Comparison of ENCODE assay signal across 8 mouse cellular contexts in the genomic region with DNA sequence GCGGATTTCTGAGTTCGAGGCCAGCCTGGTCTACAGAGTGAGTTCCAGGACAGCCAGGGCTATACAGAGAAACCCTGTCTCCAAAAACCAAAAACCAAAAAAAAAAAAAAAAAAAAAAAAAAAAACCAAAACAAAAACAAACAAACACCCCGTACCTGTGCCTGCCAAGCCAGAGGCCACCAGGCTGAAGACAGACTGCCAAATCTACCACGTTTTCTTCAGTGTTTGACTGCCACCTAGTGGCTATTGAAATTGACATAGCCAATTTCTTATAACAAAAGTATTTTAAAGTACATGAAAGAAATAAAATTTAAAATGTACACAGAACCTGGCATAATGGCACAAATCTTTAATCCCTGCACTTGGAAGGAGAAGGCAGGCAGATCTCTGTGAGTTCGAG. TPM values are rescaled to one million over a fixed set of nuclear protein-coding genes. Genes with fewer than 3 reads are reported as not detected.
DNase-seq lines count a peak whose midpoint lies in the region; ATAC-seq and TF ChIP-seq lines count a peak whose summit lies in the region.
"Not testable (repeated sequence)": the region's sequence is repeated elsewhere in the genome, so short reads cannot be mapped to it uniquely, and the experiment has no call there.

No protein-coding gene starts in this region.

- H3K27me3 ChIP-seq in MEL (ENCODE audit: control insufficient read depth in 1 of 2, insufficient read depth in 2 of 2, low read length in 2 of 2); lung, embryonic 14.5 days (ENCODE audit: insufficient read depth, low read length): not testable (repeated sequence)

- TF ChIP-seq EP300 in MEL (IDR thresholded peaks at IDR 0.05; ENCODE audit: low read depth in 1 of 2, low read length in 2 of 2) = not testable (repeated sequence)

- H3K9me3 ChIP-seq in MEL (replicated peaks; ENCODE audit: insufficient read depth, low read length); lung, embryonic 14.5 days (ENCODE audit: low read depth, low read length): not testable (repeated sequence)

- not testable (repeated sequence) for H3K4me1 ChIP-seq in MEL (ENCODE audit: control insufficient read depth in 1 of 2, insufficient read depth in 2 of 2, low read length in 2 of 2); lung, embryonic 14.5 days (ENCODE audit: insufficient read depth)

- H3K27ac ChIP-seq in MEL (ENCODE audit: control insufficient read depth, low read depth, low read length); lung, embryonic 14.5 days (ENCODE audit: low read depth): not testable (repeated sequence)

- TF ChIP-seq RAD21 in MEL (IDR thresholded peaks at IDR 0.05; ENCODE audit: low read depth, low read length) = peak; percentile 69

- TF ChIP-seq POLR2A in MEL (IDR thresholded peaks at IDR 0.05; ENCODE audit: control insufficient read depth in 1 of 2, insufficient read depth in 1 of 2, low read depth in 1 of 2, low read length in 2 of 2, poor library complexity in 1 of 2) = not testable (repeated sequence)

- not testable (repeated sequence) for H3K9ac ChIP-seq in MEL (ENCODE audit: control insufficient read depth, low read depth, low read length, poor library complexity, severe bottlenecking); lung, embryonic 14.5 days

- H3K36me3 ChIP-seq in MEL (ENCODE audit: control insufficient read depth in 1 of 2, insufficient read depth in 2 of 2, low read length in 2 of 2); lung, embryonic 14.5 days (ENCODE audit: insufficient read depth): not testable (repeated sequence)

- H3K79me2 ChIP-seq in MEL (ENCODE audit: control insufficient read depth, insufficient read depth, low read length, poor library complexity) = not testable (repeated sequence)

- not testable (repeated sequence) for H3K4me3 ChIP-seq in MEL (ENCODE audit: control insufficient read depth in 1 of 2, insufficient read depth in 1 of 2, low read depth in 2 of 2, low read length in 2 of 2); lung, embryonic 14.5 days (ENCODE audit: low read depth, low read length)

- not testable (repeated sequence) for H3K4me2 ChIP-seq in lung, embryonic 14.5 days

- not testable (repeated sequence) for ATAC-seq in lung, embryonic 14.5 days (ENCODE audit: insufficient read depth)

- DNase-seq in MEL (ENCODE audit: low read depth, low spot score) = peak; percentile 79
- peak; percentile 48 for DNase-seq in c-Kit-positive CD71-negative TER-119-negative erythroid progenitor cells, embryonic 14.5 days (ENCODE audit: low read depth)
- DNase-seq in embryo, embryonic 9.5 days (ENCODE audit: extremely low spot score) = peak; percentile 53
- peak; percentile 24 to 52 for DNase-seq in heart, adult 9 months (ENCODE audit: low spot score in 2 of 2)
- DNase-seq in kidney, postnatal 25 days = peak; percentile 49 to 66
- DNase-seq in lung, embryonic 14.5 days = peak; percentile 94
- peak; percentile 86 for DNase-seq in retina, embryonic 14.5 days (ENCODE audit: low spot score)
- peak; percentile 20 for DNase-seq in thymus, postnatal 25 days

- TF ChIP-seq CTCF in MEL (IDR thresholded peaks at IDR 0.05 in 2 of 3, conservative IDR thresholded peaks at IDR 0.05 in 1 of 3; ENCODE audit: control insufficient read depth in 1 of 3, insufficient read depth in 1 of 3, low read depth in 2 of 3, low read length in 3 of 3, poor library complexity in 1 of 3, severe bottlenecking in 1 of 3) = peak in 2 of 3 experiments; percentile 33 to 71; a peak in 4 of 6 replicates
- peak; percentile 68 for TF ChIP-seq CTCF in lung, embryonic 14.5 days (IDR thresholded peaks at IDR 0.05; ENCODE audit: low read depth)

- WGBS in lung, embryonic 14.5 days = 8% methylated on average over 3 of the region's 5 CpGs

TF ChIP-seq in MEL, 35 proteins besides CTCF, POLR2A, EP300 and RAD21:
- TF ChIP-seq SMC3 (IDR thresholded peaks at IDR 0.05; ENCODE audit: low read depth, low read length) (peak; percentile 68), ZC3H11A (IDR thresholded peaks at IDR 0.05; ENCODE audit: low read depth, low read length) (peak; percentile 62; the same call in 1 of the 2 replicates), MYC (IDR thresholded peaks at IDR 0.05; ENCODE audit: low read depth, low read length) (peak; percentile 80), TBP (IDR thresholded peaks at IDR 0.05; ENCODE audit: low read depth, low read length) (0 out of 2 replicates have a peak, but pooled peaks have one; percentile 32), ZNF384 (IDR thresholded peaks at IDR 0.05; ENCODE audit: low read depth, low read length) (peak; percentile 36; the same call in 1 of the 2 replicates)

RNA-seq across cellular contexts. Expression of gene Ulk4, which starts 36.8 kb away (rescaled TPM):
- total RNA-seq in MEL (2012; rRNA removed) = 21.8 and 31.1 TPM in 2 replicates
- polyA plus RNA-seq in MEL (2012; ENCODE audit: insufficient read depth in 1 of 2, insufficient read length in 2 of 2, low read depth in 1 of 2, low replicate concordance in 2 of 2, missing spikeins in 1 of 2) = 10 to 100 TPM in 1 of 2 experiments, not detected in 1; 26.6 TPM
- 123 and 125 TPM in 2 replicates for polyA plus RNA-seq in lung, embryonic 14.5 days (2014; fragmentation: Nextera tagmentation; extraction: Ambion mirVana)

RNA-seq across cellular contexts. Expression of gene Trak1, which starts 57.1 kb away (rescaled TPM):
- total RNA-seq in MEL (2012; rRNA removed) = 15.3 and 16.2 TPM in 2 replicates
- polyA plus RNA-seq in MEL (2012; ENCODE audit: insufficient read depth in 1 of 2, insufficient read length in 2 of 2, low read depth in 1 of 2, low replicate concordance in 2 of 2, missing spikeins in 1 of 2) = 10 to 100 TPM in 1 of 2 experiments, not detected in 1; 35.5 TPM
- 20.8 and 20.9 TPM in 2 replicates for polyA plus RNA-seq in lung, embryonic 14.5 days (2014; fragmentation: Nextera tagmentation; extraction: Ambion mirVana)

Comparison
In these comparisons a context has a peak if more than half of its experiments do, and no peak if none do; other contexts are left out.
1. DNase-seq: peak in every context shown above with its lines; median percentile 94 in lung, embryonic 14.5 days; 86 in retina, embryonic 14.5 days; 79 in MEL; 58 in kidney, postnatal 25 days; 53 in embryo, embryonic 9.5 days; 48 in c-Kit-positive CD71-negative TER-119-negative erythroid progenitor cells, embryonic 14.5 days; 38 in heart, adult 9 months; 20 in thymus, postnatal 25 days.